Mouse (Mus musculus) MEL (cell line): ENCODE data around the gene Frrs1. TPM values are rescaled to one million over a fixed set of nuclear protein-coding genes. Genes with fewer than 3 reads are reported as not detected.
A peak's percentile ranks its signal among the peaks of the same experiment; 100 is the strongest.

Experiments used
- DNase-seq: peaks from one replicate; pipeline ENCODE4 v3.0.0; 2011; ENCODE audit warnings: low read depth, low spot score
- H3K27ac ChIP-seq: 2 replicates; pipeline ENCODE4 v1.5.1; 2012; ENCODE audit warnings: low read depth, mild to moderate bottlenecking, control low read depth, low read length, moderate library complexity; ENCODE audit not compliant: control insufficient read depth
- H3K27me3 ChIP-seq, 2 experiments: fragments of 150-350 bp in 1 of 2; sonication (generic) in 1 of 2; 2 replicates each; pipeline ENCODE4 v1.6.1; 2012; ENCODE audit warnings: low read length in 2 of 2, mild to moderate bottlenecking in 2 of 2, improper control_type of control experiment in 1 of 2, moderate library complexity in 1 of 2; ENCODE audit not compliant: insufficient read depth in 2 of 2, control insufficient read depth in 1 of 2
- H3K36me3 ChIP-seq, 2 experiments: 2 replicates each; pipeline ENCODE4 v1.6.1; 2012 to 2014; ENCODE audit warnings: low read length in 2 of 2, improper control_type of control experiment in 1 of 2, inconsistent platforms in 1 of 2, mild to moderate bottlenecking in 1 of 2; ENCODE audit not compliant: insufficient read depth in 2 of 2, control insufficient read depth in 1 of 2
- H3K4me1 ChIP-seq, 2 experiments: fragments of 150-350 bp in 1 of 2; sonication (generic) in 1 of 2; 2 replicates each; pipeline ENCODE4 v1.6.1; 2012; ENCODE audit warnings: low read length in 2 of 2, improper control_type of control experiment in 1 of 2, mild to moderate bottlenecking in 1 of 2; ENCODE audit not compliant: insufficient read depth in 2 of 2, control insufficient read depth in 1 of 2
- H3K4me3 ChIP-seq, 2 experiments: fragments of 150-350 bp in 1 of 2; sonication (generic) in 1 of 2; 2 replicates each; pipeline ENCODE4 v1.5.1; 2012; ENCODE audit warnings: low read depth in 2 of 2, low read length in 2 of 2, mild to moderate bottlenecking in 2 of 2, moderate library complexity in 2 of 2, control low read depth in 1 of 2, improper control_type of control experiment in 1 of 2; ENCODE audit not compliant: control insufficient read depth in 1 of 2, insufficient read depth in 1 of 2
- H3K79me2 ChIP-seq: 2 replicates; pipeline ENCODE4 v1.6.1; 2012; ENCODE audit warnings: mild to moderate bottlenecking, low read length, moderate library complexity; ENCODE audit not compliant: control insufficient read depth, poor library complexity, insufficient read depth
- H3K9ac ChIP-seq: 2 replicates; pipeline ENCODE4 v1.6.1; 2012; ENCODE audit warnings: low read depth, mild to moderate bottlenecking, control low read depth, low read length, moderate library complexity; ENCODE audit not compliant: control insufficient read depth, poor library complexity, severe bottlenecking
- H3K9me3 ChIP-seq: fragments of 150-350 bp; sonication (generic); replicated peaks from 2 replicates; pipeline ENCODE4 v1.6.1; 2012; ENCODE audit warnings: mild to moderate bottlenecking, low read length, improper control_type of control experiment, moderate library complexity; ENCODE audit not compliant: insufficient read depth
- BHLHE40 ChIP-seq: IDR thresholded peaks from 2 replicates; pipeline ENCODE4 v1.6.1; 2012; ENCODE audit warnings: low read depth, mild to moderate bottlenecking, inconsistent platforms, low read length, improper control_type of control experiment, borderline replicate concordance
- CHD1 ChIP-seq: IDR thresholded peaks from 2 replicates; pipeline ENCODE4 v1.6.1; 2012; ENCODE audit warnings: low read depth, mild to moderate bottlenecking, inconsistent platforms, low read length, improper control_type of control experiment
- CHD2 ChIP-seq: IDR thresholded peaks from 2 replicates; pipeline ENCODE4 v1.6.1; 2011; ENCODE audit warnings: low read length, improper control_type of control experiment
- CTCF ChIP-seq, 3 experiments: IDR thresholded peaks in 2 of 3; conservative IDR thresholded peaks in 1 of 3; 2 replicates each; pipeline ENCODE4 v1.5.1; 2011 to 2012; ENCODE audit warnings: low read length in 3 of 3, low read depth in 2 of 3, mild to moderate bottlenecking in 2 of 3, improper control_type of control experiment in 1 of 3, inconsistent platforms in 1 of 3, mixed read lengths in 1 of 3, moderate library complexity in 1 of 3; ENCODE audit not compliant: control insufficient read depth in 1 of 3, insufficient read depth in 1 of 3, poor library complexity in 1 of 3, severe bottlenecking in 1 of 3
- E2F4 ChIP-seq: IDR thresholded peaks from 2 replicates; pipeline ENCODE4 v1.6.1; 2011; ENCODE audit warnings: low read depth, low read length, improper control_type of control experiment, borderline replicate concordance
- ELF1 ChIP-seq: IDR thresholded peaks from 2 replicates; pipeline ENCODE4 v1.6.1; 2014; ENCODE audit warnings: low read depth, mild to moderate bottlenecking, inconsistent platforms, low read length, improper control_type of control experiment, moderate library complexity
- EP300 ChIP-seq, 2 experiments: IDR thresholded peaks; 2 replicates each; pipeline ENCODE4 v1.6.1; 2011; ENCODE audit warnings: improper control_type of control experiment in 2 of 2, low read length in 2 of 2, low read depth in 1 of 2, mild to moderate bottlenecking in 1 of 2
- ETS1 ChIP-seq: IDR thresholded peaks from 2 replicates; pipeline ENCODE4 v1.6.1; 2012; ENCODE audit warnings: low read depth, mild to moderate bottlenecking, inconsistent platforms, low read length, improper control_type of control experiment, moderate library complexity
- GABPA ChIP-seq: IDR thresholded peaks from 2 replicates; pipeline ENCODE4 v1.6.1; 2012; ENCODE audit warnings: low read depth, mild to moderate bottlenecking, inconsistent platforms, low read length, improper control_type of control experiment, moderate library complexity
- GATA1 ChIP-seq: IDR thresholded peaks from 2 replicates; pipeline ENCODE4 v1.6.1; 2011; ENCODE audit warnings: low read depth, low read length, improper control_type of control experiment
- HCFC1 ChIP-seq: IDR thresholded peaks from 2 replicates; pipeline ENCODE4 v1.6.1; 2012; ENCODE audit warnings: low read depth, mild to moderate bottlenecking, inconsistent platforms, low read length, improper control_type of control experiment, moderate library complexity
- JUND ChIP-seq: IDR thresholded peaks from 2 replicates; pipeline ENCODE4 v1.6.1; 2011; ENCODE audit warnings: low read depth, mild to moderate bottlenecking, improper control_type of control experiment, low read length
- KAT2A ChIP-seq: conservative IDR thresholded peaks from 2 replicates; pipeline ENCODE4 v1.6.1; 2012; ENCODE audit warnings: low read depth, low read length, improper control_type of control experiment, inconsistent platforms
- MAFK ChIP-seq: IDR thresholded peaks from 2 replicates; pipeline ENCODE4 v1.6.1; 2011; ENCODE audit warnings: low read depth, mild to moderate bottlenecking, low read length, improper control_type of control experiment, borderline replicate concordance
- MAX ChIP-seq: IDR thresholded peaks from 2 replicates; pipeline ENCODE4 v1.6.1; 2011; ENCODE audit warnings: low read length, improper control_type of control experiment
- MAZ ChIP-seq: IDR thresholded peaks from 2 replicates; pipeline ENCODE4 v1.6.1; 2012; ENCODE audit warnings: low read depth, mild to moderate bottlenecking, inconsistent platforms, low read length, improper control_type of control experiment
- MEF2A ChIP-seq: IDR thresholded peaks from 2 replicates; pipeline ENCODE4 v1.6.1; 2014; ENCODE audit warnings: low read depth, mild to moderate bottlenecking, inconsistent platforms, low read length, improper control_type of control experiment; ENCODE audit not compliant: poor library complexity, insufficient replicate concordance, severe bottlenecking; ENCODE audit errors: extremely low read depth
- MXI1 ChIP-seq: IDR thresholded peaks from 2 replicates; pipeline ENCODE4 v1.6.1; 2011; ENCODE audit warnings: mild to moderate bottlenecking, low read depth, low read length, improper control_type of control experiment
- MYB ChIP-seq: IDR thresholded peaks from 2 replicates; pipeline ENCODE4 v1.6.1; 2011; ENCODE audit warnings: mild to moderate bottlenecking, low read depth, low read length, improper control_type of control experiment
- NELFE ChIP-seq: IDR thresholded peaks from 2 replicates; pipeline ENCODE4 v1.6.1; 2011; ENCODE audit warnings: low read depth, low read length, improper control_type of control experiment
- NRF1 ChIP-seq: IDR thresholded peaks from 2 replicates; pipeline ENCODE4 v1.6.1; 2014; ENCODE audit warnings: low read depth, mild to moderate bottlenecking, inconsistent platforms, low read length, improper control_type of control experiment, moderate library complexity; ENCODE audit not compliant: poor library complexity, insufficient read depth, severe bottlenecking
- POLR2A ChIP-seq, 2 experiments: IDR thresholded peaks; 2 replicates each; pipeline ENCODE4 v1.6.1; 2011 to 2012; ENCODE audit warnings: low read length in 2 of 2, mild to moderate bottlenecking in 2 of 2, control low read depth in 1 of 2, improper control_type of control experiment in 1 of 2, low read depth in 1 of 2, moderate library complexity in 1 of 2; ENCODE audit not compliant: control insufficient read depth in 1 of 2, insufficient read depth in 1 of 2, poor library complexity in 1 of 2
- POLR2AphosphoS2 ChIP-seq: IDR thresholded peaks from 2 replicates; pipeline ENCODE4 v1.6.1; 2011; ENCODE audit warnings: low read length, improper control_type of control experiment
- POLR2AphosphoS5 ChIP-seq: IDR thresholded peaks from 2 replicates; pipeline ENCODE4 v1.6.1; 2012; ENCODE audit warnings: low read depth, borderline replicate concordance, mild to moderate bottlenecking, inconsistent platforms, low read length, moderate library complexity, mixed read lengths
- RAD21 ChIP-seq: IDR thresholded peaks from 2 replicates; pipeline ENCODE4 v1.6.1; 2011; ENCODE audit warnings: mild to moderate bottlenecking, low read depth, low read length, improper control_type of control experiment
- RCOR1 ChIP-seq: IDR thresholded peaks from 2 replicates; pipeline ENCODE4 v1.6.1; 2012; ENCODE audit warnings: low read depth, mild to moderate bottlenecking, inconsistent platforms, low read length, improper control_type of control experiment
- SIN3A ChIP-seq: IDR thresholded peaks from 2 replicates; pipeline ENCODE4 v1.6.1; 2012; ENCODE audit warnings: low read length, improper control_type of control experiment, inconsistent platforms
- SMC3 ChIP-seq: IDR thresholded peaks from 2 replicates; pipeline ENCODE4 v1.6.1; 2011; ENCODE audit warnings: low read depth, low read length, improper control_type of control experiment
- TAL1 ChIP-seq: IDR thresholded peaks from 2 replicates; pipeline ENCODE4 v1.6.1; 2012; ENCODE audit warnings: mild to moderate bottlenecking, inconsistent platforms, low read length, moderate library complexity, mixed read lengths
- TCF12 ChIP-seq: IDR thresholded peaks from 2 replicates; pipeline ENCODE4 v1.6.1; 2014; ENCODE audit warnings: low read depth, mild to moderate bottlenecking, inconsistent platforms, low read length, improper control_type of control experiment, moderate library complexity
- UBTF ChIP-seq: IDR thresholded peaks from 2 replicates; pipeline ENCODE4 v1.6.1; 2012; ENCODE audit warnings: low read depth, mild to moderate bottlenecking, inconsistent platforms, low read length, improper control_type of control experiment, moderate library complexity, borderline replicate concordance; ENCODE audit not compliant: insufficient read depth
- USF1 ChIP-seq: IDR thresholded peaks from 2 replicates; pipeline ENCODE4 v1.6.1; 2014; ENCODE audit warnings: low read depth, mild to moderate bottlenecking, inconsistent platforms, low read length, improper control_type of control experiment, moderate library complexity
- USF2 ChIP-seq, 2 experiments: IDR thresholded peaks; 2 replicates each; pipeline ENCODE4 v1.6.1; 2011 to 2012; ENCODE audit warnings: improper control_type of control experiment in 2 of 2, low read length in 2 of 2, borderline replicate concordance in 1 of 2, inconsistent platforms in 1 of 2, low read depth in 1 of 2, mild to moderate bottlenecking in 1 of 2; ENCODE audit not compliant: insufficient read depth in 1 of 2
- ZC3H11A ChIP-seq: IDR thresholded peaks from 2 replicates; pipeline ENCODE4 v1.6.1; 2012; ENCODE audit warnings: low read depth, mild to moderate bottlenecking, inconsistent platforms, low read length, improper control_type of control experiment
- ZKSCAN1 ChIP-seq: IDR thresholded peaks from 2 replicates; pipeline ENCODE4 v1.6.1; 2012; ENCODE audit warnings: low read depth, mild to moderate bottlenecking, inconsistent platforms, low read length, improper control_type of control experiment, moderate library complexity
- ZMIZ1 ChIP-seq: IDR thresholded peaks from 2 replicates; pipeline ENCODE4 v1.6.1; 2012; ENCODE audit warnings: low read depth, mild to moderate bottlenecking, inconsistent platforms, low read length, improper control_type of control experiment, moderate library complexity
- ZNF384 ChIP-seq: IDR thresholded peaks from 2 replicates; pipeline ENCODE4 v1.6.1; 2012; ENCODE audit warnings: low read depth, mild to moderate bottlenecking, inconsistent platforms, low read length, improper control_type of control experiment
- polyA plus RNA-seq, 2 experiments: library from polyadenylated mRNA; stranded (reverse) in 1 of 2; unstranded in 1 of 2; fragments of >175 nt in 1 of 2; fragments of >200 nt in 1 of 2; gene quantifications; 2 replicates each; pipeline versions ENCODE4 v1.2.1 to v1.2.4; 2012; ENCODE audit warnings: low replicate concordance in 2 of 2, low read depth in 1 of 2; ENCODE audit not compliant: insufficient read length in 2 of 2, insufficient read depth in 1 of 2, missing spikeins in 1 of 2
- total RNA-seq: library from RNA; depleted of rRNA; stranded (reverse); fragments of 300-350 nt; gene quantifications from 2 replicates; pipeline ENCODE4 v1.2.3, GENCODE M21; 2012

The Frrs1 gene
- total and polyA plus RNA-seq, 3 experiments: 78.5 to 625 (median 84.6) TPM

- peaks cover 0 to 20% of the 10 kb centered on the region in 2 experiments; a peak in 2 of 4 replicates for H3K36me3 ChIP-seq
- peak overlapping the region; percentile 84 for H3K27ac ChIP-seq
- H3K79me2 ChIP-seq: peaks cover 16% of the 10 kb centered on the region
- H3K4me3 ChIP-seq: 0 out of 4 replicates have a peak overlapping the region, but pooled peaks of 1 of the 2 experiments have one; percentile 5
- H3K27me3 ChIP-seq: no peaks in the 10 kb centered on the region
- no peak overlapping the region for H3K9ac ChIP-seq
- DNase-seq: peak; percentile 86
- no peaks in the 10 kb centered on the region for H3K9me3 ChIP-seq
- peaks cover 7 to 24% of the 10 kb centered on the region in 2 experiments for H3K4me1 ChIP-seq
- no peak for TF ChIP-seq ZMIZ1
- no peak for TF ChIP-seq CTCF (IDR thresholded peaks at IDR 0.05 in 2 of 3, conservative IDR thresholded peaks at IDR 0.05 in 1 of 3; ENCODE audit: control insufficient read depth in 1 of 3, insufficient read depth in 1 of 3, low read depth in 2 of 3, low read length in 3 of 3, poor library complexity in 1 of 3, severe bottlenecking in 1 of 3)
- no peak for TF ChIP-seq NRF1
- no peak for TF ChIP-seq UBTF
- peak; percentile 38 for TF ChIP-seq SIN3A
- no peak for TF ChIP-seq GABPA
- peak; percentile 83 for TF ChIP-seq HCFC1
- TF ChIP-seq GATA1: peak; percentile 76
- TF ChIP-seq E2F4: no peak
- peak; percentile 24; the same call in 1 of the 2 replicates for TF ChIP-seq TAL1
- no peak for TF ChIP-seq ZNF384
- TF ChIP-seq ZC3H11A: no peak
- TF ChIP-seq POLR2AphosphoS5: no peak
- TF ChIP-seq MYB: no peak
- TF ChIP-seq CHD2: no peak
- peak; percentile 51; the same call in 1 of the 2 replicates for TF ChIP-seq RCOR1
- no peak for TF ChIP-seq RAD21
- no peak for TF ChIP-seq ZKSCAN1
- peak; percentile 89 for TF ChIP-seq MAX
- TF ChIP-seq BHLHE40: no peak
- peak; percentile 66; the same call in 1 of the 2 replicates for TF ChIP-seq ETS1
- TF ChIP-seq CHD1: no peak
- no peak for TF ChIP-seq KAT2A
- peak in 1 of 2 experiments; percentile 63; a peak in 2 of 4 replicates for TF ChIP-seq POLR2A (IDR thresholded peaks at IDR 0.05; ENCODE audit: control insufficient read depth in 1 of 2, insufficient read depth in 1 of 2, low read depth in 1 of 2, low read length in 2 of 2, poor library complexity in 1 of 2)
- no peak for TF ChIP-seq MAFK
- 0 out of 2 replicates have a peak, but pooled peaks have one; percentile 49 for TF ChIP-seq ELF1
- peak; percentile 58 to 59; a peak in 3 of 4 replicates for TF ChIP-seq EP300 (IDR thresholded peaks at IDR 0.05; ENCODE audit: low read depth in 1 of 2, low read length in 2 of 2)
- TF ChIP-seq NELFE: peak; percentile 26; the same call in 1 of the 2 replicates
- no peak for TF ChIP-seq JUND
- TF ChIP-seq USF2 (IDR thresholded peaks at IDR 0.05; ENCODE audit: borderline replicate concordance in 1 of 2, insufficient read depth in 1 of 2, low read depth in 1 of 2, low read length in 2 of 2): no peak
- TF ChIP-seq SMC3: no peak
- peak; percentile 70 for TF ChIP-seq USF1
- TF ChIP-seq MEF2A: no peak
- TF ChIP-seq TCF12: peak; percentile 55
- no peak; the same call in 1 of the 2 replicates for TF ChIP-seq MXI1
- no peak for TF ChIP-seq POLR2AphosphoS2
- no peak for TF ChIP-seq MAZ
These were observed 1.7 kb upstream of the Frrs1 start for GRCm38 (mm10) chr3:116857611-116858010.
